In genomic region chr8:104540238-104540637, GRCm38 (mm10) we compare ENCODE assay signal across 8 mouse cellular contexts. TPM values are rescaled to one million over a fixed set of nuclear protein-coding genes. Genes with fewer than 3 reads are reported as not detected.
DNase-seq lines count a peak whose midpoint lies in the region; ATAC-seq and TF ChIP-seq lines count a peak whose summit lies in the region.

No protein-coding gene starts in this region.

- no peak overlapping the region for H3K27ac ChIP-seq in heart, embryonic 14.5 days (replicated peaks in 1 of 2; ENCODE audit: control insufficient read depth in 1 of 2, insufficient read depth in 1 of 2, low read depth in 2 of 2, low read length in 2 of 2)
- no peak overlapping the region for H3K27ac ChIP-seq in embryonic facial prominence, embryonic 12.5 days
- H3K27ac ChIP-seq in intestine, embryonic 15.5 days, result no peak overlapping the region
- H3K27ac ChIP-seq in midbrain, postnatal 0 days (ENCODE audit: low read depth, low read length), result no peak overlapping the region

- H3K36me3 ChIP-seq in heart, embryonic 14.5 days (ENCODE audit: control insufficient read depth, insufficient read depth, low read length), result no peaks in the 10 kb centered on the region
- no peaks in the 10 kb centered on the region for H3K36me3 ChIP-seq in embryonic facial prominence, embryonic 12.5 days
- H3K36me3 ChIP-seq in intestine, embryonic 15.5 days, result no peaks in the 10 kb centered on the region
- no peaks in the 10 kb centered on the region for H3K36me3 ChIP-seq in midbrain, postnatal 0 days (ENCODE audit: insufficient read depth, low read length)

- peak overlapping the region; percentile 98 for H3K4me2 ChIP-seq in heart, embryonic 14.5 days (ENCODE audit: low read length)
- H3K4me2 ChIP-seq in embryonic facial prominence, embryonic 12.5 days (replicated peaks), result peak overlapping the region; percentile 95
- H3K4me2 ChIP-seq in intestine, embryonic 15.5 days (replicated peaks), result peak overlapping the region; percentile 96
- peak overlapping the region; percentile 99 for H3K4me2 ChIP-seq in midbrain, postnatal 0 days (ENCODE audit: low read depth, low read length, poor library complexity, severe bottlenecking)

- no peak for DNase-seq in heart, adult 9 months (ENCODE audit: low spot score in 2 of 2)
- no peak for DNase-seq in midbrain, postnatal 0 days (ENCODE audit: low spot score)
- DNase-seq in right cerebral cortex, postnatal 25 days, result no peak
- no peak for DNase-seq in gastrocnemius, adult 18-20 months (ENCODE audit: low spot score)
- DNase-seq in layer of hippocampus, adult 8-10 months (ENCODE audit: low spot score in 2 of 2), result no peak

- H3K4me1 ChIP-seq in heart, embryonic 14.5 days (ENCODE audit: control insufficient read depth in 2 of 2, insufficient read depth in 2 of 2, low read length in 2 of 2), result peaks cover 7 to 21% of the 10 kb centered on the region in 2 experiments
- H3K4me1 ChIP-seq in embryonic facial prominence, embryonic 12.5 days, result peaks cover 18% of the 10 kb centered on the region; the same call in 1 of the 2 replicates
- H3K4me1 ChIP-seq in intestine, embryonic 15.5 days (replicated peaks), result peaks cover 17% of the 10 kb centered on the region
- H3K4me1 ChIP-seq in midbrain, postnatal 0 days (ENCODE audit: insufficient read depth, low read length), result peaks cover 7% of the 10 kb centered on the region; the same call in 1 of the 2 replicates

- H3K4me3 ChIP-seq in heart, embryonic 14.5 days (ENCODE audit: control insufficient read depth in 1 of 2, insufficient read depth in 1 of 2, low read depth in 1 of 2, low read length in 2 of 2), result peak overlapping the region in 1 of 2 experiments; percentile 58; a peak in 2 of 4 replicates
- peak overlapping the region; percentile 49 for H3K4me3 ChIP-seq in embryonic facial prominence, embryonic 12.5 days
- peak overlapping the region; percentile 46 for H3K4me3 ChIP-seq in intestine, embryonic 15.5 days (replicated peaks)
- H3K4me3 ChIP-seq in midbrain, postnatal 0 days (ENCODE audit: low read depth, low read length), result peak overlapping the region; percentile 63

- WGBS in heart, embryonic 14.5 days, result 41% methylated on average over 7 of the region's 7 CpGs
- 38% methylated on average over 7 of the region's 7 CpGs for WGBS in embryonic facial prominence, embryonic 12.5 days
- 46% methylated on average over 7 of the region's 7 CpGs for WGBS in intestine, embryonic 15.5 days
- WGBS in midbrain, postnatal 0 days, result 42% methylated on average over 7 of the region's 7 CpGs

- peak overlapping the region; percentile 69 for H3K9ac ChIP-seq in heart, embryonic 14.5 days (ENCODE audit: low read length)
- no peak overlapping the region for H3K9ac ChIP-seq in embryonic facial prominence, embryonic 12.5 days
- no peak overlapping the region for H3K9ac ChIP-seq in intestine, embryonic 15.5 days
- H3K9ac ChIP-seq in midbrain, postnatal 0 days (replicated peaks; ENCODE audit: low read length, poor library complexity, severe bottlenecking), result no peak overlapping the region; the same call in 1 of the 2 replicates

- no peak for TF ChIP-seq CTCF in midbrain, postnatal 0 days (IDR thresholded peaks at IDR 0.05)

- peaks cover 62% of the 10 kb centered on the region for H3K27me3 ChIP-seq in heart, embryonic 14.5 days (ENCODE audit: control insufficient read depth, insufficient read depth, low read length)
- peaks cover 61% of the 10 kb centered on the region for H3K27me3 ChIP-seq in embryonic facial prominence, embryonic 12.5 days
- peaks cover 61% of the 10 kb centered on the region for H3K27me3 ChIP-seq in intestine, embryonic 15.5 days (replicated peaks)
- H3K27me3 ChIP-seq in midbrain, postnatal 0 days (ENCODE audit: insufficient read depth, low read length), result peaks cover 38% of the 10 kb centered on the region

- no peaks in the 10 kb centered on the region for H3K9me3 ChIP-seq in heart, embryonic 14.5 days (ENCODE audit: control insufficient read depth, low read length)
- H3K9me3 ChIP-seq in embryonic facial prominence, embryonic 12.5 days, result no peaks in the 10 kb centered on the region
- no peaks in the 10 kb centered on the region for H3K9me3 ChIP-seq in intestine, embryonic 15.5 days
- no peaks in the 10 kb centered on the region for H3K9me3 ChIP-seq in midbrain, postnatal 0 days (ENCODE audit: low read length)

- no peak for ATAC-seq in heart, embryonic 14.5 days (ENCODE audit: insufficient number of reproducible peaks, insufficient read depth, low FRiP score, low read depth)
- ATAC-seq in embryonic facial prominence, embryonic 12.5 days (ENCODE audit: insufficient number of reproducible peaks, insufficient read depth, low FRiP score, low TSS enrichment), result no peak
- no peak for ATAC-seq in intestine, embryonic 15.5 days
- ATAC-seq in midbrain, postnatal 0 days (ENCODE audit: low FRiP score), result peak; percentile 13; the same call in 1 of the 2 replicates

RNA-seq across cellular contexts. Expression of gene Car7, which starts 5.7 kb away (rescaled TPM):
- 2.2 and 2.3 TPM in 2 replicates for polyA plus RNA-seq in heart, embryonic 14.5 days (2014; fragmentation: Nextera tagmentation; extraction: Ambion mirVana)
- polyA plus RNA-seq in embryonic facial prominence, embryonic 12.5 days (2016; fragmentation: Nextera tagmentation; extraction: Ambion mirVana), result 0.83 and 0.97 TPM in 2 replicates
- 1.0 and 1.1 TPM in 2 replicates for polyA plus RNA-seq in intestine, embryonic 15.5 days (2015; fragmentation: Nextera tagmentation; extraction: Ambion mirVana)
- 1.6 and 2.8 TPM in 2 replicates for total RNA-seq in midbrain, postnatal 0 days (2014; rRNA removed)
- polyA plus RNA-seq in midbrain, postnatal 0 days (2015; fragmentation: Nextera tagmentation; extraction: Ambion mirVana), result 2.3 and 2.5 TPM in 2 replicates
- total RNA-seq in gastrocnemius, adult 18-20 months (2021), result 1 to 10 TPM in 1 of 2 experiments, under 1 TPM in 1; 0.82 to 1.1 TPM
- total RNA-seq in layer of hippocampus, adult 8-10 months (2022), result 10 to 100 TPM; 17.9 to 28.0 (median 21.8) TPM

RNA-seq across cellular contexts. Expression of gene Nae1, which starts 5.8 kb away (rescaled TPM):
- polyA plus RNA-seq in heart, embryonic 14.5 days (2014; fragmentation: Nextera tagmentation; extraction: Ambion mirVana), result 73.3 and 80.0 TPM in 2 replicates
- 129 TPM in 2 replicates for polyA plus RNA-seq in embryonic facial prominence, embryonic 12.5 days (2016; fragmentation: Nextera tagmentation; extraction: Ambion mirVana)
- 73.7 and 83.5 TPM in 2 replicates for polyA plus RNA-seq in intestine, embryonic 15.5 days (2015; fragmentation: Nextera tagmentation; extraction: Ambion mirVana)
- 48.1 and 71.7 TPM in 2 replicates for total RNA-seq in midbrain, postnatal 0 days (2014; rRNA removed)
- polyA plus RNA-seq in midbrain, postnatal 0 days (2015; fragmentation: Nextera tagmentation; extraction: Ambion mirVana), result 107 and 108 TPM in 2 replicates
- total RNA-seq in gastrocnemius, adult 18-20 months (2021), result 10 to 100 TPM; 22.4 to 24.3 TPM
- total RNA-seq in layer of hippocampus, adult 8-10 months (2022), result 10 to 100 TPM; 48.5 to 59.0 (median 51.3) TPM

RNA-seq across cellular contexts. Expression of gene Terb1, which starts 30.5 kb away (rescaled TPM):
- polyA plus RNA-seq in heart, embryonic 14.5 days (2014; fragmentation: Nextera tagmentation; extraction: Ambion mirVana), result 0.18 TPM in 1 of 2 replicates, not detected in the other
- 0.24 and 0.29 TPM in 2 replicates for polyA plus RNA-seq in embryonic facial prominence, embryonic 12.5 days (2016; fragmentation: Nextera tagmentation; extraction: Ambion mirVana)
- polyA plus RNA-seq in intestine, embryonic 15.5 days (2015; fragmentation: Nextera tagmentation; extraction: Ambion mirVana), result 0.15 and 0.41 TPM in 2 replicates
- total RNA-seq in midbrain, postnatal 0 days (2014; rRNA removed), result 0.71 and 0.85 TPM in 2 replicates
- polyA plus RNA-seq in midbrain, postnatal 0 days (2015; fragmentation: Nextera tagmentation; extraction: Ambion mirVana), result 0.68 and 0.81 TPM in 2 replicates
- not detected for total RNA-seq in gastrocnemius, adult 18-20 months (2021)
- under 1 TPM; 0.65 to 0.80 (median 0.74) TPM for total RNA-seq in layer of hippocampus, adult 8-10 months (2022)

RNA-seq across cellular contexts. Expression of gene Pdp2, which starts 51.0 kb away (rescaled TPM):
- polyA plus RNA-seq in heart, embryonic 14.5 days (2014; fragmentation: Nextera tagmentation; extraction: Ambion mirVana), result 5.4 and 6.4 TPM in 2 replicates
- 13.2 and 13.7 TPM in 2 replicates for polyA plus RNA-seq in embryonic facial prominence, embryonic 12.5 days (2016; fragmentation: Nextera tagmentation; extraction: Ambion mirVana)
- 16.1 and 17.0 TPM in 2 replicates for polyA plus RNA-seq in intestine, embryonic 15.5 days (2015; fragmentation: Nextera tagmentation; extraction: Ambion mirVana)
- 12.1 and 16.0 TPM in 2 replicates for total RNA-seq in midbrain, postnatal 0 days (2014; rRNA removed)
- 16.9 and 18.0 TPM in 2 replicates for polyA plus RNA-seq in midbrain, postnatal 0 days (2015; fragmentation: Nextera tagmentation; extraction: Ambion mirVana)
- 1 to 10 TPM; 2.9 to 3.3 TPM for total RNA-seq in gastrocnemius, adult 18-20 months (2021)
- 10 to 100 TPM in 1 of 4 experiments, 1 to 10 TPM in 3; 8.0 to 10.2 (median 9.0) TPM for total RNA-seq in layer of hippocampus, adult 8-10 months (2022)
